Comparison of ENCODE assay signal across 10 mouse cellular contexts in the genomic region with DNA sequence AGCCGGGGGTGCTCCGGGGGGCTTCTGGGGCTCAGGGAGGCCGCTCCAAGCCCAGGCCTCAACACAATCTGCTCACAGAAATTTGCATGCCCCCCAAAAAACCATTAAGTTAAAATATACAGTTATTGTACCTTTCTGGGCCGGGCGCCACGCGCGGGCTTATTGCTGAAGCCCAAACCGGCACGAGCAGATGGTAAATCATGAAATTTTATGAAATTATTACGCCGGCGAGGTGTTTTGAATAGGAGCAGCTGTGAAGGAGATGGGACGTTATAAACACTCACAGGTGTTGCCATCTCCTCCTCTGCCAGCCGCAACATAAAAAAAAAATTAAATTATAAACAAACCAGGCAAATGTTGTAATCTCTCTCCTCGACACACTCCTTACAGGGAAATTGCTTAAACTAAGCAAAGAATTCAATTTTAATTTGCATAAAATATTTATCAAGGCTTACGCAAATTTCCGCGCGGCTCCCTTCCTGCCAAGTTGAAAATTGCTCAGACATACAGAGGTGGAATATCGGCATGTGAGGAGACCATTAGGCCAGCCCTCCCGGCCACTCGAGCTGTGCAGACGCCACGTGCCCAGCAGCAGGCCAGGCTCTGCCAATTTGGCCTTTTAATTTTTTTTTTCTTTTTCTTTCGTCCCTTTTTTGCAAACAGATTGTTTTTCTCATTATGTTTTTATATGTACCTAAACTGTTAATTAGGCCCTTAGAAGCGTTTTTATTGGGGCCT.
A peak's percentile ranks its signal among the peaks of the same experiment; 100 is the strongest.
DNase-seq lines count a peak whose midpoint lies in the region; ATAC-seq and TF ChIP-seq lines count a peak whose summit lies in the region.
"Had no signal": no experiment of that assay in that cellular context is flagged by ENCODE, and none has a peak within 500 bp of the region (broad histone marks: within the 10 kb centered on the region; RNA-seq: fewer than 3 reads in every experiment).

No protein-coding gene starts in this region.

- TF ChIP-seq CTCF in layer of hippocampus, adult 2 months (conservative IDR thresholded peaks at IDR 0.05), result no peak

- H3K36me3 ChIP-seq in embryonic facial prominence, embryonic 10.5 days (replicated peaks), result no peaks in the 10 kb centered on the region
- no peaks in the 10 kb centered on the region for H3K36me3 ChIP-seq in midbrain, embryonic 16.5 days (ENCODE audit: control insufficient read depth, insufficient read depth, low read length)

- peaks cover 31% of the 10 kb centered on the region for H3K4me1 ChIP-seq in embryonic facial prominence, embryonic 10.5 days
- H3K4me1 ChIP-seq in midbrain, embryonic 16.5 days (ENCODE audit: control insufficient read depth, insufficient read depth, low read length), result peaks cover 20% of the 10 kb centered on the region

- intact Hi-C loops in gastrocnemius, postnatal 14 days (cut with DNase I; ENCODE audit: low total_unique reads), result no loop called here

- ATAC-seq in cerebellum, adult (ENCODE audit: insufficient number of reproducible peaks, low FRiP score, low TSS enrichment), result no peak
- peak; percentile 61; the same call in 1 of the 2 replicates for ATAC-seq in midbrain, embryonic 16.5 days

- H3K27ac ChIP-seq in embryonic facial prominence, embryonic 10.5 days (replicated peaks), result 0 out of 2 replicates have a peak overlapping the region, but pooled peaks have one; percentile 19
- peak overlapping the region; percentile 43; the same call in 1 of the 2 replicates for H3K27ac ChIP-seq in layer of hippocampus, adult 2 months
- H3K27ac ChIP-seq in midbrain, embryonic 16.5 days (ENCODE audit: low read length), result peak overlapping the region; percentile 91
- H3K27ac ChIP-seq: liver, embryonic 14.5 days had no signal

- peak overlapping the region; percentile 48 for H3K4me2 ChIP-seq in midbrain, embryonic 16.5 days (ENCODE audit: low read length)

- H3K27me3 ChIP-seq in embryonic facial prominence, embryonic 10.5 days (replicated peaks; ENCODE audit: low read depth, poor library complexity, severe bottlenecking), result peaks cover 13% of the 10 kb centered on the region; the same call in 1 of the 2 replicates
- H3K27me3 ChIP-seq in midbrain, embryonic 16.5 days (ENCODE audit: control insufficient read depth, insufficient read depth, low read depth, low read length), result no peaks in the 10 kb centered on the region

- no peak overlapping the region for H3K4me3 ChIP-seq in embryonic facial prominence, embryonic 10.5 days
- peak overlapping the region; percentile 28 for H3K4me3 ChIP-seq in layer of hippocampus, adult 2 months
- no peak overlapping the region for H3K4me3 ChIP-seq in midbrain, embryonic 16.5 days (ENCODE audit: low read depth, low read length)

- H3K9ac ChIP-seq in midbrain, embryonic 16.5 days (ENCODE audit: low read depth, low read length), result peak overlapping the region; percentile 44
- H3K9ac ChIP-seq: liver, embryonic 14.5 days had no signal

- no peaks in the 10 kb centered on the region for H3K9me3 ChIP-seq in embryonic facial prominence, embryonic 10.5 days
- no peaks in the 10 kb centered on the region for H3K9me3 ChIP-seq in midbrain, embryonic 16.5 days (replicated peaks; ENCODE audit: control insufficient read depth, low read length, poor library complexity, severe bottlenecking)

- WGBS in embryonic facial prominence, embryonic 10.5 days, result 75% methylated on average over 27 of the region's 27 CpGs
- WGBS in midbrain, embryonic 16.5 days, result 28% methylated on average over 27 of the region's 27 CpGs

- peak; percentile 14 for DNase-seq in cerebellum, adult 11-12 months
- DNase-seq in embryonic facial prominence, embryonic 10.5 days (ENCODE audit: low spot score), result no peak
- peak; percentile 44 to 57 for DNase-seq in layer of hippocampus, adult 2 months (ENCODE audit: low spot score in 2 of 2)
- no peak for DNase-seq in spleen, adult 18-20 months
- DNase-seq in gastrocnemius, postnatal 14 days, result no peak
- no peak for DNase-seq in thymus, postnatal 0 days (ENCODE audit: low spot score)
- DNase-seq: kidney, adult 18-20 months had no signal

Comparison
In these comparisons a context has a peak if more than half of its experiments do, and no peak if none do; other contexts are left out.
1. DNase-seq: peak in cerebellum, adult 11-12 months (single experiment) and layer of hippocampus, adult 2 months (2 of 2); none in embryonic facial prominence, embryonic 10.5 days (single experiment), spleen, adult 18-20 months (0 of 2), gastrocnemius, postnatal 14 days (single experiment) and thymus, postnatal 0 days (single experiment).
2. H3K27ac ChIP-seq: peak in every context shown above with its lines; median percentile 91 in midbrain, embryonic 16.5 days; 43 in layer of hippocampus, adult 2 months; 19 in embryonic facial prominence, embryonic 10.5 days.